Mouse (Mus musculus): ENCODE data around the gene Tspan11.
A peak's percentile ranks its signal among the peaks of the same experiment; 100 is the strongest.

DNA sequence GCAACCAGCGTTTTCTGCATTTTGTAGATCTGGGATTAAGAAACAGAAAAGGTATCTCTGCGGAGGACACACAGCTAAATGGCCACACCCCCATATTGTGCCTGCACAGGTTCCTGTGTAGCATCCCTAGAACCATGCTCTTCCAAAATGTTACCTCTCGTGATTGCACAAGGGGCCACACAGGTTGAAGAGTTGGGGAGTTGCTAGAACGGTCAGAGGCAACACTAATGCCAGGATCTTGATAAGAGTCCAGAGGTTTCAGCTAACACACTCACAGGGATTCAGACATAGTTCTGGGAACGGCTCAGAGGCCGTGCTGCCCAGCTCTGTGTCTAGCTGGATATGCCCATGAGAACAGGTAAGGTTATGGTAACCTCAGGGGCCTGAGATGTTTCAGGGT is 37.9 kb upstream of the Tspan11 start:
- TF ChIP-seq CTCF (IDR thresholded peaks at IDR 0.05) (no peak), EP300 (IDR thresholded peaks at IDR 0.05) (peak; percentile 65)

Measured in lung, postnatal 0 days (tissue).